Mouse (Mus musculus) lung, embryonic 14.5 days (tissue): ENCODE measurements around the gene Hcrt. TPM values are rescaled to one million over a fixed set of nuclear protein-coding genes. Genes with fewer than 3 reads are reported as not detected.

Experiments
- ATAC-seq: fragments of 200-750 bp; cut with Nextera tagmentation; 2 replicates; pipeline ENCODE4 v1.8.0; 2017; ENCODE audit warnings: mild to moderate bottlenecking, moderate TSS enrichment, moderate library complexity; ENCODE audit not compliant: insufficient read depth
- DNase-seq: peaks from one replicate; pipeline ENCODE4 v3.0.0-alpha.2; 2015
- H3K27ac ChIP-seq: fragments of 300-500 bp; sonication (generic); 2 replicates; pipeline ENCODE4 v1.5.1; 2014; ENCODE audit warnings: low read depth, mild to moderate bottlenecking, moderate library complexity
- H3K27me3 ChIP-seq: fragments of 300-500 bp; sonication (generic); 2 replicates; pipeline ENCODE4 v1.6.1; 2014; ENCODE audit warnings: low read length, control low read depth; ENCODE audit not compliant: insufficient read depth
- H3K36me3 ChIP-seq: fragments of 300-500 bp; sonication (generic); 2 replicates; pipeline ENCODE4 v1.6.1; 2014; ENCODE audit warnings: control low read depth; ENCODE audit not compliant: insufficient read depth
- H3K4me1 ChIP-seq: fragments of 300-500 bp; sonication (generic); 2 replicates; pipeline ENCODE4 v1.6.1; 2014; ENCODE audit warnings: antibody characterized with exemption, control low read depth; ENCODE audit not compliant: insufficient read depth
- H3K4me2 ChIP-seq: fragments of 300-500 bp; sonication (generic); 2 replicates; pipeline ENCODE4 v1.6.1; 2014; ENCODE audit warnings: mild to moderate bottlenecking
- H3K4me3 ChIP-seq: fragments of 300-500 bp; sonication (generic); 2 replicates; pipeline ENCODE4 v1.5.1; 2014; ENCODE audit warnings: low read depth, low read length
- H3K9ac ChIP-seq: fragments of 300-500 bp; sonication (generic); 2 replicates; pipeline ENCODE4 v1.6.1; 2014
- H3K9me3 ChIP-seq: fragments of 300-500 bp; sonication (generic); 2 replicates; pipeline ENCODE4 v1.6.1; 2016; ENCODE audit warnings: low read depth, low read length, control low read depth
- CTCF ChIP-seq: IDR thresholded peaks from 2 replicates; pipeline ENCODE4 v1.5.1; 2016; ENCODE audit warnings: antibody characterized with exemption, low read depth
- WGBS: fragments of 180-500 bp; shearing (Covaris S2); extraction: QIAGEN DNeasy Blood & Tissue Kit; methylation state at CpG from one replicate; pipeline ENCODE4 v1.1.7; 2014; 5-methylcytosine and 5-hydroxymethylcytosine counted together
- polyA plus RNA-seq: library from polyadenylated mRNA; unstranded; fragments of >200 nt; fragmentation: Nextera tagmentation; extraction: Ambion mirVana; gene quantifications from 2 replicates; pipeline ENCODE4 v1.2.1, GENCODE M21; 2014

Hcrt gene
- polyA plus RNA-seq, 1 experiment from 2014 or later, result not detected

GRCm38 (mm10) chr11:100746546-100746945 is 16.2 kb downstream of the Hcrt start:
- no peaks in the 10 kb centered on the region for H3K4me1 ChIP-seq
- DNase-seq (no peak), ATAC-seq (no peak)
- no peaks in the 10 kb centered on the region for H3K9me3 ChIP-seq
- H3K27ac ChIP-seq, result no peak overlapping the region
- H3K9ac ChIP-seq, result no peak overlapping the region
- H3K36me3 ChIP-seq, result no peaks in the 10 kb centered on the region
- H3K4me2 ChIP-seq, result no peak overlapping the region
- TF ChIP-seq CTCF, result no peak
- no peak overlapping the region for H3K4me3 ChIP-seq
- WGBS, result 81% methylated on average over 10 of the region's 10 CpGs
- H3K27me3 ChIP-seq, result peaks cover 14% of the 10 kb centered on the region; the same call in 1 of the 2 replicates

- Histone ChIP-seq H3K36me3 (no peaks in the 10 kb centered on the region), H3K9me3 (no peaks in the 10 kb centered on the region), H3K4me3 (no peak overlapping the region), H3K9ac (no peak overlapping the region), H3K27ac (no peak overlapping the region), H3K27me3 (peaks cover 14% of the 10 kb centered on the region; the same call in 1 of the 2 replicates), H3K4me2 (no peak overlapping the region), H3K4me1 (no peaks in the 10 kb centered on the region)
- DNase-seq (peak; percentile 82), ATAC-seq (no peak)
- 12% methylated on average over 6 of the region's 6 CpGs for WGBS
- TF ChIP-seq CTCF, result peak; percentile 71
Measured at GRCm38 (mm10) chr11:100745085-100745484, 17.6 kb downstream of the Hcrt start.

GRCm38 (mm10) chr11:100741348-100741747 is 21.4 kb downstream of the Hcrt start:
- TF ChIP-seq CTCF, result no peak
- 64% methylated on average over 6 of the region's 6 CpGs for WGBS
- H3K9ac ChIP-seq, result no peak overlapping the region

DNA sequence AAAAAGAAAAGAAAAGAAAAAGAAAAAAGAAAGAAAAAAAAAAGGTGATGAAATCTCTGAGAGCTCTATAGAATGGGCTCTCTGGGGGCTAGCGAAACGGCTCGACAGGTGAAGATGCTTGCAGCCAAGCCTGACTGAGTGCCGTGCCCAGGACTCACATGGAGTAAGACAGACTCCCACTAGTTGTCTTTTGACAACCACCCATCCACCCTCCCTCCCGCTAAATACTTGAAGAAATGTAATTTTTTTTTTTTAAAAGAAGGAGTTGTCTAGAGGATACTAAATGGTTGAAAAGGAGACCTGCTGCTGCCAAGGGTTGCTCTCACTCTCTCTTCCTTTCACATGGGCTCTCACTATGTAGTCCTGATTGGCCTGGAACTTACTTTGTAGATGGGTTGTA is 24.0 kb downstream of the Hcrt start:
- WGBS, result 21% methylated on average over 5 of the region's 5 CpGs
- TF ChIP-seq CTCF, result no peak

More at GRCm38 (mm10) chr11:100741348-100741747, 21.4 kb downstream of the Hcrt start:
- Histone ChIP-seq H3K27ac (no peak overlapping the region), H3K4me3 (no peak overlapping the region), H3K27me3 (no peaks in the 10 kb centered on the region), H3K36me3 (no peaks in the 10 kb centered on the region), H3K9me3 (no peaks in the 10 kb centered on the region), H3K4me1 (peaks cover 6% of the 10 kb centered on the region), H3K4me2 (no peak overlapping the region)
- ATAC-seq (no peak), DNase-seq (no peak)

DNA sequence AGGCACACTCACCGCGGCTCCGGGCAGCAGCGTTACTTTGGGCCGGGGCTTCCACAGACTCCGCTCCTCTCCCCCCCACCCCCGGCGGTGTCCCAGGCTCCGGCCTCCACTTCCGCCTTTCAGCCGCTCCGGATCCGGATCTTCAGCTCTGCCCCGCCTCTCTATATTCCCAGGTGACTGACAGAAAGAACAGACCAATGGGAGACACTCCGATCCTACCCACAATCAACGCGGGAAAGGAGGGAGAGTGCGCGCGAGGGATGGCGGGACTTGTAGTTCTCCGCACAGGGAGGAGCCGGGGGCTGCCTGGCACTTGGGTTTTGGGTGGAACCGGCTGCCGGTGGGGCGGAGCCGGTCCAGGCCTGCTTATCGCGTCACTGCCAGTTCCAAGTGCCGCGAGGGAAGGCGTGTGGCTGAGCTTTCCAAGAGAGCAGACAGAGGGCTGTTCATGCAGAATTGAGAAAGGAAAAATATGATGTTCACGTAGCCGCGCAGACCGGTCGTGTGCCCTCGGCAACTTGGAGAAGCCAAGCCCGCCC is 24.6 kb downstream of the Hcrt start, which contains the start of gene Rab5c:
Rab5c (minus strand) TSS at position 150 of the 539 bp plus-strand sequence.
- Histone ChIP-seq H3K9me3 (no peaks in the 10 kb centered on the region), H3K4me3 (peak within 1 kb of the TSS; percentile 90), H3K9ac (peak within 1 kb of the TSS; percentile 90), H3K4me1 (peaks cover 6% of the 10 kb centered on the region), H3K4me2 (peak within 1 kb of the TSS; percentile 84), H3K27me3 (no peaks in the 10 kb centered on the region), H3K27ac (peak within 1 kb of the TSS; percentile 71), H3K36me3 (0 out of 2 replicates have a peak, but pooled peaks cover 2% of the 10 kb centered on the region)
- no peak for TF ChIP-seq CTCF
- ATAC-seq (peak; percentile 100), DNase-seq (peak; percentile 99)
- WGBS, result under 1% methylated on average over 39 of the region's 39 CpGs

More for the DNA sequence above, 24.0 kb downstream of the Hcrt start:
- H3K9me3 ChIP-seq, result no peaks in the 10 kb centered on the region
- no peaks in the 10 kb centered on the region for H3K27me3 ChIP-seq
- H3K9ac ChIP-seq, result peak overlapping the region; percentile 57
- ATAC-seq, result no peak
- no peak for DNase-seq
- peak overlapping the region; percentile 84 for H3K4me2 ChIP-seq
- peak overlapping the region; percentile 90 for H3K4me3 ChIP-seq
- H3K27ac ChIP-seq, result no peak overlapping the region; the same call in 1 of the 2 replicates
- H3K4me1 ChIP-seq, result peaks cover 6% of the 10 kb centered on the region
- no peaks in the 10 kb centered on the region for H3K36me3 ChIP-seq

GRCm38 (mm10) chr11:100737105-100737733 is 25.5 kb downstream of the Hcrt start:
- H3K4me2 ChIP-seq, result peak overlapping the region; percentile 84
- H3K27ac ChIP-seq, result peak overlapping the region; percentile 56; the same call in 1 of the 2 replicates
- WGBS, result 1% methylated on average over 13 of the region's 13 CpGs

GRCm38 (mm10) chr11:100736746-100737080 is 26.0 kb downstream of the Hcrt start:
- Histone ChIP-seq H3K4me3 (peak overlapping the region; percentile 90), H3K4me1 (peaks cover 6% of the 10 kb centered on the region), H3K27ac (no peak overlapping the region), H3K36me3 (0 out of 2 replicates have a peak, but pooled peaks cover 11% of the 10 kb centered on the region), H3K27me3 (no peaks in the 10 kb centered on the region), H3K9ac (peak overlapping the region; percentile 90), H3K9me3 (no peaks in the 10 kb centered on the region), H3K4me2 (peak overlapping the region; percentile 84)
- TF ChIP-seq CTCF, result no peak
- 56% methylated on average over 4 of the region's 4 CpGs for WGBS
- DNase-seq, result no peak
- no peak for ATAC-seq

More at GRCm38 (mm10) chr11:100737105-100737733, 25.5 kb downstream of the Hcrt start:
- H3K27me3 ChIP-seq, result no peaks in the 10 kb centered on the region
- no peaks in the 10 kb centered on the region for H3K9me3 ChIP-seq
- 0 out of 2 replicates have a peak, but pooled peaks cover 9% of the 10 kb centered on the region for H3K36me3 ChIP-seq
- H3K9ac ChIP-seq, result peak overlapping the region; percentile 90
- ATAC-seq (no peak), DNase-seq (no peak)
- H3K4me1 ChIP-seq, result peaks cover 6% of the 10 kb centered on the region
- peak overlapping the region; percentile 90 for H3K4me3 ChIP-seq
- no peak for TF ChIP-seq CTCF
